In the genomic region with DNA sequence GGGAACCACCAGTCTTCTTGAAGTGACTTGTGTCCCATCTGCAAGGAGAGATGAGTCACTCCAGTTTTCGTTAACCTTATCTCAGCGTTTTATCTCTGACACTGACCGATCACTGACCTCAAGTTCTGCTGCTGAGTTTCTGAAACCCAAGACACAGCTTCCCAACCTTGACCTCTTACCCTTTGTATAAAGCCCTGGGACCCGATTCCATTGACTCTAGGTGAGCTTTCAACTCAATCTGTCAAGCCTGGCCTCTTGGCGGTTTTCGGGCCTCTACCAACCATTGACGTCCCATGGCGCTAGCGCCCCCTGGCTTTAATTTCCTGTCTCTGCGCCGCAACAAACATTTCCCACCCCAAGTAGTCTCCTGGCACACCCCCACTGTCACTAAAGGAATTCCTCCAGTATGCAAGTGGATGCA, we compare ENCODE assay signal across 12 mouse cellular contexts. TPM values are rescaled to one million over a fixed set of nuclear protein-coding genes. Genes with fewer than 3 reads are reported as not detected.
DNase-seq lines count a peak whose midpoint lies in the region; ATAC-seq lines count a peak whose summit lies in the region.
"Had no signal": no experiment of that assay in that cellular context is flagged by ENCODE, and none has a peak within 500 bp of the region (broad histone marks: within the 10 kb centered on the region; RNA-seq: fewer than 3 reads in every experiment).

No protein-coding gene starts in this region.

- no peak overlapping the region for H3K4me3 ChIP-seq in heart, embryonic 11.5 days (ENCODE audit: low read depth, low read length)
- H3K4me3 ChIP-seq: embryonic facial prominence, embryonic 13.5 days; neural tube, embryonic 13.5 days had no signal

- peaks cover 34% of the 10 kb centered on the region for H3K27me3 ChIP-seq in heart, embryonic 11.5 days (ENCODE audit: control insufficient read depth, insufficient read depth, low read length)

- H3K27ac ChIP-seq in heart, embryonic 11.5 days (ENCODE audit: low read depth, low read length), result no peak overlapping the region
- H3K27ac ChIP-seq: embryonic facial prominence, embryonic 13.5 days; neural tube, embryonic 13.5 days had no signal

- H3K4me1 ChIP-seq in heart, embryonic 11.5 days (ENCODE audit: control insufficient read depth, insufficient read depth, low read length), result peaks cover 7% of the 10 kb centered on the region

- no peak for ATAC-seq in heart, embryonic 11.5 days (replicated peaks; ENCODE audit: insufficient number of reproducible peaks, low FRiP score, low TSS enrichment)

- no peaks in the 10 kb centered on the region for H3K36me3 ChIP-seq in heart, embryonic 11.5 days (ENCODE audit: control insufficient read depth, insufficient read depth, low read length)
- H3K36me3 ChIP-seq: embryonic facial prominence, embryonic 13.5 days; neural tube, embryonic 13.5 days had no signal

- DNase-seq in heart, postnatal 4 days, result peak; percentile 20
- peak; percentile 33 for DNase-seq in thymus, postnatal 4 days
- DNase-seq in thymus, postnatal 0 days (ENCODE audit: low spot score), result no peak
- peak; percentile 42 to 64 for DNase-seq in kidney, postnatal 4 days
- DNase-seq in yolk sac, embryonic 10.5 days (ENCODE audit: low spot score), result peak; percentile 64
- DNase-seq in frontal cortex, postnatal 25 days (ENCODE audit: low spot score in 2 of 2), result no peak
- DNase-seq in ovary, postnatal 36 days (ENCODE audit: low spot score), result no peak
- DNase-seq: cerebellum, adult 18-20 months had no signal

- H3K9ac ChIP-seq in heart, embryonic 11.5 days (ENCODE audit: low read depth, low read length), result no peak overlapping the region
- H3K9ac ChIP-seq: embryonic facial prominence, embryonic 13.5 days; neural tube, embryonic 13.5 days had no signal

- 48% methylated on average over 11 of the region's 11 CpGs for WGBS in heart, embryonic 11.5 days (ENCODE audit: insufficient replicate concordance)

- H3K4me2 ChIP-seq in heart, embryonic 11.5 days, result no peak overlapping the region
- H3K4me2 ChIP-seq: embryonic facial prominence, embryonic 13.5 days; neural tube, embryonic 13.5 days had no signal

- H3K9me3 ChIP-seq in heart, embryonic 11.5 days (replicated peaks; ENCODE audit: control insufficient read depth, low read length), result no peaks in the 10 kb centered on the region
- H3K9me3 ChIP-seq: embryonic facial prominence, embryonic 13.5 days; neural tube, embryonic 13.5 days had no signal

RNA-seq across cellular contexts. Expression of a gene that starts 2.3 kb away (rescaled TPM):
- total RNA-seq in heart, postnatal 4 days (2021), result 10 to 100 TPM in 1 of 2 experiments, 1 to 10 TPM in 1; 9.2 to 10.7 TPM
- 2.9 and 3.2 TPM in 2 replicates for polyA plus RNA-seq in heart, embryonic 11.5 days (2014; fragmentation: Nextera tagmentation; extraction: Ambion mirVana)
- 0.60 TPM in 2 replicates for polyA plus RNA-seq in thymus, postnatal 0 days (2015; fragmentation: Nextera tagmentation; extraction: Ambion mirVana)

RNA-seq across cellular contexts. Expression of a gene that starts 12.0 kb away (rescaled TPM):
- not detected for total RNA-seq in heart, postnatal 4 days (2021)
- polyA plus RNA-seq in heart, embryonic 11.5 days (2014; fragmentation: Nextera tagmentation; extraction: Ambion mirVana), result not detected in 2 replicates
- polyA plus RNA-seq in thymus, postnatal 0 days (2015; fragmentation: Nextera tagmentation; extraction: Ambion mirVana), result 0.94 and 1.5 TPM in 2 replicates
- total RNA-seq: megakaryocyte, adult 5-6 weeks had no signal

RNA-seq across cellular contexts. Expression of a gene that starts 40.2 kb away (rescaled TPM):
- total RNA-seq in heart, postnatal 4 days (2021), result 10 to 100 TPM; 26.9 to 27.0 TPM
- polyA plus RNA-seq in heart, embryonic 11.5 days (2014; fragmentation: Nextera tagmentation; extraction: Ambion mirVana), result 45.0 and 46.4 TPM in 2 replicates
- polyA plus RNA-seq in thymus, postnatal 0 days (2015; fragmentation: Nextera tagmentation; extraction: Ambion mirVana), result 28.5 and 31.0 TPM in 2 replicates

RNA-seq across cellular contexts. Expression of a gene that starts 40.5 kb away (rescaled TPM):
- total RNA-seq in heart, postnatal 4 days (2021), result 1 to 10 TPM; 4.4 to 4.6 TPM
- polyA plus RNA-seq in heart, embryonic 11.5 days (2014; fragmentation: Nextera tagmentation; extraction: Ambion mirVana), result 3.7 and 6.6 TPM in 2 replicates
- 5.6 and 5.9 TPM in 2 replicates for polyA plus RNA-seq in thymus, postnatal 0 days (2015; fragmentation: Nextera tagmentation; extraction: Ambion mirVana)

Comparison
In these comparisons a context has a peak if more than half of its experiments do, and no peak if none do; other contexts are left out.
1. DNase-seq: peak in heart, postnatal 4 days (single experiment), thymus, postnatal 4 days (single experiment), kidney, postnatal 4 days (2 of 2) and yolk sac, embryonic 10.5 days (single experiment); none in thymus, postnatal 0 days (single experiment), frontal cortex, postnatal 25 days (0 of 2) and ovary, postnatal 36 days (single experiment).